Mouse (Mus musculus) stomach, embryonic 15.5 days (tissue): ENCODE results near the gene Ap1m1. TPM values are rescaled to one million over a fixed set of nuclear protein-coding genes. Genes with fewer than 3 reads are reported as not detected.

ENCODE experiments used
- ATAC-seq: fragments of 200-750 bp; cut with Nextera tagmentation; 2 replicates; pipeline ENCODE4 v1.8.0; 2017; ENCODE audit warnings: low read depth, moderate number of reproducible peaks, moderate TSS enrichment; ENCODE audit not compliant: insufficient read depth, low FRiP score
- H3K27ac ChIP-seq: fragments of 300-500 bp; sonication (generic); 2 replicates; pipeline ENCODE4 v1.5.1; 2015; ENCODE audit warnings: mild to moderate bottlenecking, inconsistent platforms
- H3K27me3 ChIP-seq: fragments of 300-500 bp; sonication (generic); replicated peaks from 2 replicates; pipeline ENCODE4 v1.6.1; 2015; ENCODE audit warnings: inconsistent platforms
- H3K36me3 ChIP-seq: fragments of 300-500 bp; sonication (generic); 2 replicates; pipeline ENCODE4 v1.6.1; 2015; ENCODE audit warnings: inconsistent platforms
- H3K4me1 ChIP-seq: fragments of 300-500 bp; sonication (generic); 2 replicates; pipeline ENCODE4 v1.6.1; 2015; ENCODE audit warnings: inconsistent platforms
- H3K4me2 ChIP-seq: fragments of 300-500 bp; sonication (generic); 2 replicates; pipeline ENCODE4 v1.6.1; 2015; ENCODE audit warnings: mild to moderate bottlenecking, inconsistent platforms
- H3K4me3 ChIP-seq: fragments of 300-500 bp; sonication (generic); replicated peaks from 2 replicates; pipeline ENCODE4 v1.5.1; 2015; ENCODE audit warnings: inconsistent platforms
- H3K9ac ChIP-seq: fragments of 300-500 bp; sonication (generic); 2 replicates; pipeline ENCODE4 v1.6.1; 2015; ENCODE audit warnings: inconsistent platforms
- H3K9me3 ChIP-seq: fragments of 300-500 bp; sonication (generic); 2 replicates; pipeline ENCODE4 v1.6.1; 2016; ENCODE audit warnings: inconsistent platforms
- WGBS: fragments of 180-500 bp; shearing (Covaris S2); methylation state at CpG from one replicate; pipeline ENCODE4 v1.1.7; 2015; 5-methylcytosine and 5-hydroxymethylcytosine counted together
- polyA plus RNA-seq: library from polyadenylated mRNA; unstranded; fragments of >200 nt; fragmentation: Nextera tagmentation; extraction: Ambion mirVana; gene quantifications from 2 replicates; pipeline ENCODE4 v1.2.1, GENCODE M21; 2015

Gene Ap1m1
- polyA plus RNA-seq, 1 experiment from 2014 or later = 96.3 TPM

GRCm38 (mm10) chr8:72272361-72272760 is 32.5 kb downstream of the Ap1m1 start:
- no peak overlapping the region for H3K27ac ChIP-seq
- H3K9me3 ChIP-seq = no peaks in the 10 kb centered on the region
- H3K9ac ChIP-seq = no peak overlapping the region
- WGBS = 10% methylated on average over 3 of the region's 3 CpGs
- H3K4me3 ChIP-seq = no peak overlapping the region
- no peaks in the 10 kb centered on the region for H3K4me1 ChIP-seq
- H3K36me3 ChIP-seq = no peaks in the 10 kb centered on the region
- ATAC-seq = no peak
- H3K4me2 ChIP-seq = no peak overlapping the region
- H3K27me3 ChIP-seq = no peaks in the 10 kb centered on the region

GRCm38 (mm10) chr8:72273111-72273770 is 33.4 kb downstream of the Ap1m1 start:
- ATAC-seq = 0 out of 2 replicates have a peak, but pooled peaks have one; percentile 14
- 58% methylated on average over 1 of the region's 1 CpGs for WGBS
- H3K9me3 ChIP-seq = no peaks in the 10 kb centered on the region
- H3K36me3 ChIP-seq = no peaks in the 10 kb centered on the region
- H3K4me1 ChIP-seq = no peaks in the 10 kb centered on the region
- no peak overlapping the region for H3K9ac ChIP-seq
- H3K4me3 ChIP-seq = no peak overlapping the region
- no peak overlapping the region for H3K27ac ChIP-seq
- H3K27me3 ChIP-seq = no peaks in the 10 kb centered on the region
- no peak overlapping the region for H3K4me2 ChIP-seq

- no peaks in the 10 kb centered on the region for H3K27me3 ChIP-seq
- H3K36me3 ChIP-seq = no peaks in the 10 kb centered on the region
- ATAC-seq = no peak
- WGBS = 64% methylated on average over 5 of the region's 5 CpGs
- no peak overlapping the region for H3K9ac ChIP-seq
- H3K9me3 ChIP-seq = no peaks in the 10 kb centered on the region
- H3K27ac ChIP-seq = no peak overlapping the region
- H3K4me2 ChIP-seq = no peak overlapping the region
- no peak overlapping the region for H3K4me3 ChIP-seq
- H3K4me1 ChIP-seq = no peaks in the 10 kb centered on the region
Observed at GRCm38 (mm10) chr8:72273807-72274206, 34.0 kb downstream of the Ap1m1 start.

- no peaks in the 10 kb centered on the region for H3K36me3 ChIP-seq
- H3K4me2 ChIP-seq = no peak overlapping the region
- H3K27ac ChIP-seq = no peak overlapping the region
- no peak overlapping the region for H3K4me3 ChIP-seq
- 50% methylated on average over 3 of the region's 3 CpGs for WGBS
- H3K4me1 ChIP-seq = no peaks in the 10 kb centered on the region
- no peaks in the 10 kb centered on the region for H3K27me3 ChIP-seq
- peak; percentile 29; the same call in 1 of the 2 replicates for ATAC-seq
- H3K9ac ChIP-seq = no peak overlapping the region
- H3K9me3 ChIP-seq = no peaks in the 10 kb centered on the region
Observed at GRCm38 (mm10) chr8:72277244-72277643, 37.4 kb downstream of the Ap1m1 start.

GRCm38 (mm10) chr8:72279151-72279550 is 39.3 kb downstream of the Ap1m1 start:
- WGBS = 75% methylated on average over 7 of the region's 7 CpGs

GRCm38 (mm10) chr8:72281634-72282033 is 41.8 kb downstream of the Ap1m1 start:
- Histone ChIP-seq H3K9me3 (no peaks in the 10 kb centered on the region), H3K27ac (no peak overlapping the region), H3K4me2 (no peak overlapping the region), H3K36me3 (no peaks in the 10 kb centered on the region), H3K9ac (no peak overlapping the region), H3K4me1 (no peaks in the 10 kb centered on the region), H3K27me3 (no peaks in the 10 kb centered on the region), H3K4me3 (no peak overlapping the region)
- peak; percentile 51; the same call in 1 of the 2 replicates for ATAC-seq
- 28% methylated on average over 3 of the region's 3 CpGs for WGBS

More at GRCm38 (mm10) chr8:72279151-72279550, 39.3 kb downstream of the Ap1m1 start:
- no peaks in the 10 kb centered on the region for H3K4me1 ChIP-seq
- no peak overlapping the region for H3K4me2 ChIP-seq
- no peak overlapping the region for H3K27ac ChIP-seq
- H3K27me3 ChIP-seq = no peaks in the 10 kb centered on the region
- H3K4me3 ChIP-seq = no peak overlapping the region
- no peak overlapping the region for H3K9ac ChIP-seq
- ATAC-seq = no peak
- H3K9me3 ChIP-seq = no peaks in the 10 kb centered on the region
- no peaks in the 10 kb centered on the region for H3K36me3 ChIP-seq

GRCm38 (mm10) chr8:72285285-72285684 is 45.5 kb downstream of the Ap1m1 start:
- no peak for ATAC-seq
- 64% methylated on average over 4 of the region's 4 CpGs for WGBS
- no peak overlapping the region for H3K4me2 ChIP-seq
- no peaks in the 10 kb centered on the region for H3K27me3 ChIP-seq
- H3K4me3 ChIP-seq = no peak overlapping the region
- H3K4me1 ChIP-seq = no peaks in the 10 kb centered on the region
- no peak overlapping the region for H3K9ac ChIP-seq
- H3K27ac ChIP-seq = no peak overlapping the region
- H3K9me3 ChIP-seq = no peaks in the 10 kb centered on the region
- no peaks in the 10 kb centered on the region for H3K36me3 ChIP-seq

GRCm38 (mm10) chr8:72289051-72289450 is 49.2 kb downstream of the Ap1m1 start:
- Histone ChIP-seq H3K4me1 (no peaks in the 10 kb centered on the region), H3K4me3 (no peak overlapping the region), H3K36me3 (no peaks in the 10 kb centered on the region), H3K27ac (no peak overlapping the region), H3K4me2 (no peak overlapping the region), H3K9me3 (no peaks in the 10 kb centered on the region), H3K9ac (no peak overlapping the region), H3K27me3 (no peaks in the 10 kb centered on the region)
- ATAC-seq = no peak

- H3K9me3 ChIP-seq = no peaks in the 10 kb centered on the region
- H3K36me3 ChIP-seq = no peaks in the 10 kb centered on the region
- WGBS = 73% methylated on average over 2 of the region's 2 CpGs
- H3K9ac ChIP-seq = no peak overlapping the region
- no peak overlapping the region for H3K27ac ChIP-seq
- H3K4me3 ChIP-seq = no peak overlapping the region
- ATAC-seq = no peak
- H3K4me2 ChIP-seq = no peak overlapping the region
- no peaks in the 10 kb centered on the region for H3K27me3 ChIP-seq
- peaks cover 6% of the 10 kb centered on the region for H3K4me1 ChIP-seq
Observed at GRCm38 (mm10) chr8:72291104-72291503, 51.3 kb downstream of the Ap1m1 start.

- ATAC-seq = no peak
- no peak overlapping the region for H3K27ac ChIP-seq
- H3K27me3 ChIP-seq = no peaks in the 10 kb centered on the region
- no peaks in the 10 kb centered on the region for H3K36me3 ChIP-seq
- H3K4me3 ChIP-seq = no peak overlapping the region
- H3K9me3 ChIP-seq = no peaks in the 10 kb centered on the region
- H3K4me1 ChIP-seq = peaks cover 6% of the 10 kb centered on the region
- H3K9ac ChIP-seq = no peak overlapping the region
- no peak overlapping the region for H3K4me2 ChIP-seq
Observed at GRCm38 (mm10) chr8:72293309-72293708, 53.5 kb downstream of the Ap1m1 start.

GRCm38 (mm10) chr8:72295125-72295524 is 55.3 kb downstream of the Ap1m1 start:
- no peaks in the 10 kb centered on the region for H3K9me3 ChIP-seq
- H3K4me1 ChIP-seq = peaks cover 6% of the 10 kb centered on the region
- H3K4me2 ChIP-seq = no peak overlapping the region
- ATAC-seq = no peak
- no peaks in the 10 kb centered on the region for H3K27me3 ChIP-seq
- no peak overlapping the region for H3K4me3 ChIP-seq
- H3K36me3 ChIP-seq = no peaks in the 10 kb centered on the region
- H3K27ac ChIP-seq = peak overlapping the region; percentile 79
- WGBS = 58% methylated on average over 3 of the region's 3 CpGs
- no peak overlapping the region for H3K9ac ChIP-seq

GRCm38 (mm10) chr8:72295679-72296078 is 55.9 kb downstream of the Ap1m1 start:
- peaks cover 6% of the 10 kb centered on the region for H3K4me1 ChIP-seq
- no peak overlapping the region for H3K9ac ChIP-seq
- no peaks in the 10 kb centered on the region for H3K36me3 ChIP-seq
- ATAC-seq = peak; percentile 90
- peak overlapping the region; percentile 79 for H3K27ac ChIP-seq
- H3K27me3 ChIP-seq = no peaks in the 10 kb centered on the region
- WGBS = 17% methylated on average over 8 of the region's 8 CpGs
- H3K4me2 ChIP-seq = no peak overlapping the region
- no peak overlapping the region for H3K4me3 ChIP-seq
- H3K9me3 ChIP-seq = no peaks in the 10 kb centered on the region

- no peak overlapping the region for H3K27ac ChIP-seq
- 86% methylated on average over 8 of the region's 8 CpGs for WGBS
- H3K4me2 ChIP-seq = no peak overlapping the region
- no peaks in the 10 kb centered on the region for H3K36me3 ChIP-seq
- no peaks in the 10 kb centered on the region for H3K27me3 ChIP-seq
- no peaks in the 10 kb centered on the region for H3K9me3 ChIP-seq
- no peak overlapping the region for H3K4me3 ChIP-seq
- ATAC-seq = no peak
- peaks cover 6% of the 10 kb centered on the region for H3K4me1 ChIP-seq
- no peak overlapping the region for H3K9ac ChIP-seq
Observed at GRCm38 (mm10) chr8:72296561-72296960, 56.7 kb downstream of the Ap1m1 start.
